Mouse (Mus musculus): Measurements from ENCODE around the gene Copz1.
"Not testable (repeated sequence)": the region's sequence is repeated elsewhere in the genome, so short reads cannot be mapped to it uniquely, and the experiment has no call there.

- not testable (repeated sequence) for TF ChIP-seq POLR2A (IDR thresholded peaks at IDR 0.05; ENCODE audit: insufficient read depth, low read depth, low read length); CTCF (IDR thresholded peaks at IDR 0.05)
These were observed 3.4 kb downstream of the Copz1 start for GRCm38 (mm10) chr15:103275943-103276342.

All from heart, adult 2 months (tissue).